Mouse (Mus musculus): ENCODE results near the gene Olfr943.

DNA sequence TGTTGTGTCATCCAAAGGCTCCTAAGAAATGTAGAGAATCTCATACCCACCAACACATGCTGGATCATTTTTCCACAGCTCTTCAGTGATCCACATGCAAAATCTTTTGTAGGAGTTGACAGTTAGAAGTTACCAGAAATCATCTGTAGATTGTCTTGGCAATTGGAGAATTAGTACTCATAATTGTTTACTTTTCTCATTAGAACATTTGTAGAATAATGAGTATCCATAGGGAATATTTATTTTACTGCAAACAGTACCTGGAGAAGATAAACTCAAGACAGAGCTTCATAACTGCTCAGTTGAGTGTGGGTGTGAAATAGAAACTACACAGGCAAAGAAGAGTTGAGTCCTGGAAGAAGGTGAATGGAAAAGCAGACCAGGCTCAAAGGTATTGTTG lies 38.3 kb upstream of the Olfr943 start, which contains the start of gene Olfr27:
- TF ChIP-seq EP300 (IDR thresholded peaks at IDR 0.05; ENCODE audit: low read depth) (no peak), CTCF (IDR thresholded peaks at IDR 0.05; ENCODE audit: low read depth) (no peak)

Measured in liver, postnatal 0 days (tissue).